Mouse (Mus musculus) ovary, adult 18-20 months (tissue): Measurements from ENCODE around the gene Stxbp2.
"Not testable (repeated sequence)": the region's sequence is repeated elsewhere in the genome, so short reads cannot be mapped to it uniquely, and the experiment has no call there.

Experiments used
- DNase-seq: peaks from one replicate; pipeline ENCODE4 v3.0.0; 2022; ENCODE audit warnings: low spot score, mixed read lengths

The Stxbp2 gene

GRCm38 (mm10) chr8:3630647-3631477 lies at the start of gene Stxbp2:
Stxbp2 (plus strand) TSS chr8:3630955.
- DNase-seq = peak; percentile 61

DNA sequence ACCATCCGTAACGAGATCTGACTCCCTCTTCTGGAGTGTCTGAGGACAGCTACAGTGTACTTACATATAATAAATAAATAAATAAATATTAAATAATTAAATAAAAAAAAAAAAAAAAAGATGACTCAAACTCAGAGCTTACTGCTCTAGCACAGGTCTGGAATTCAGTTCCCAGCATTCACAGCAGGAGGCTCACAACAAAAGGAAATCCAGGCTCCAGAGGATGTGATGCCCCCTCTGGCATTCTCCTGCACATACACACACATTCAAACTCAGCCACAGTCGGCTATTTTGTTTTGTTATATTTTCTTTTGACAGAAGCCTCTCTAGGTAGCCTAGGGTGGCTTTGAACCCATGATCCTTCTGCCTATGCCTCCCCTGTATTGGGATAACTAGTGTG lies 48.8 kb upstream of the Stxbp2 start:
- not testable (repeated sequence) for DNase-seq

DNA sequence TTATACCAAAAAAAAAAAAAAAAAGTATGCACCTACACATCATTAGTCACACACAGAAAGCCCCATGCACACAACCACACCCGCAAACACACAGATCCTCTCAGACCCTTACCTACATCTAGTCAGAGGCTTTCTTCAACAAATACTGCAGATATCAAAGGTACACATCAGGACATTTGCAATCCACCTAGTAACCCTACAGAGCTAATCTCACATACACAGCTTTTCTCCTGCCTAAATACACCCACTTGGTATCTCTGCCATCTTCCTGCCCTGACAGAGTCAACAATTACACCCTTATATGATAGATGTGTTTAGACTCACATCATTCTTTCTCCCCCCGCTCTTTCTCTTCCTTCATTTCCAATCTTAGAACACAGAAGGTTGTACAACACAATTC lies 44.3 kb upstream of the Stxbp2 start:
- DNase-seq = no peak

- DNase-seq = no peak
Observed at GRCm38 (mm10) chr8:3586993-3587390, 43.8 kb upstream of the Stxbp2 start, which contains the start of gene Camsap3. Camsap3 (plus strand) TSS chr8:3587293.

GRCm38 (mm10) chr8:3587391-3588257 lies 43.1 kb upstream of the Stxbp2 start:
- DNase-seq = no peak

DNA sequence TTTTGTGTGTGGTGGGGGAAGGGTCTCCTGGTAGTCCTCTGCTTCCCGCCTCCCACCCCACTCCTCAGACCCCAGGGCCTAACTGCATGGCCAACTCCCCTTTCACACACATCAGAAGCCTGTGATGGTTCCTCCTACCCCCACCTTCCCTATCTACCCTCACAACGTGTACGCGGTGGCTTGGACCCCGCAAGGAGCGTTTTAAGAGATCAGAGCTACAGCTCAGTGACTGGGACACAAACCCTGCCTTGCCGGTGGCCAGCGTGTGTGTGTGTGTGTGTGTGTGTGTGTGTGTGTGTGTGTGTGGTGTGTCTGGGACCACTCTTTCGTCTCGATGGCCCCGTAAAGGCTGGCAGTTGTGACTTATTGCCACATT lies 42.5 kb upstream of the Stxbp2 start:
- no peak for DNase-seq

GRCm38 (mm10) chr8:3593470-3593869 lies 37.3 kb upstream of the Stxbp2 start:
- peak; percentile 54 for DNase-seq

DNA sequence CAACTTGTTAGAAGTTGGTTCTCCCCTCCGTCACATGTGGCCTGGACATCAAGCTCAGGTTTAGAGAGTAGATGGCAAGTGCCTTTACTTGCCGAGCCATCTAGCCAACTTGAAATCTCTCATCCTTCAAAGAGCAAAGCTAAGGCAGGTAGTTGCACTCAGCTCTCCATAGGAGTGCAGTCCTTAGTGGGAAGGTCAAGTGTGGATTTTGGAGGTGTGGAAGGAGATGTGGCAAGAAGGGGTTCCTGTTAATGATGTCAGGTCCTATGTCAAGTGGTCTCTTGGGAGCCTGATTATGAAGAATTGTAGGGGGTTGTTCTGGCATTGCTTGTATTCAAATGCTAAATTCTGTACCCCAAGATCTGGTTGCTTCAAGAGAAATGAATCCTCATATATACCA lies 36.3 kb upstream of the Stxbp2 start:
- DNase-seq = no peak

GRCm38 (mm10) chr8:3598054-3598453 lies 32.7 kb upstream of the Stxbp2 start:
- DNase-seq = no peak

DNA sequence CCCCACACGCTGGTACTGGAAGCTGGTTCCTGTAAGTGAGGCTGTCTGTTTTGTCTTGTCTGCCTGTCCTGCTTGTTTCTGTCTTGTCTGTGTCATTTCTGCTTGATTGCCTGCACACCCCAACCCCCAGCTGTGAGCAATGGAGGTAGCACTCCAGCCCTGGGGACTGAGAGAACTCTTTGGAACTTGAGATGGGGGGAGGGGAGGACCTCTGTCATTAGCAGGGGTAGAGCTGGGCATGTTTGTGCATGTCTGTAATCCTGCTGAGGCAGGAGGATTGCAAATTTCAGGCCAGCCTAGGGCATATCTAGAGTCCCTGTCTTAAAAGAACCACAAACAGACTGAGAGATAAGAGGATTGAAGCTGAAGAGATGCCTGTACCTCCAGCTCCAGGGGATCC lies 31.5 kb upstream of the Stxbp2 start:
- DNase-seq = no peak

GRCm38 (mm10) chr8:3600401-3600800 lies 30.4 kb upstream of the Stxbp2 start:
- peak; percentile 41 for DNase-seq

DNA sequence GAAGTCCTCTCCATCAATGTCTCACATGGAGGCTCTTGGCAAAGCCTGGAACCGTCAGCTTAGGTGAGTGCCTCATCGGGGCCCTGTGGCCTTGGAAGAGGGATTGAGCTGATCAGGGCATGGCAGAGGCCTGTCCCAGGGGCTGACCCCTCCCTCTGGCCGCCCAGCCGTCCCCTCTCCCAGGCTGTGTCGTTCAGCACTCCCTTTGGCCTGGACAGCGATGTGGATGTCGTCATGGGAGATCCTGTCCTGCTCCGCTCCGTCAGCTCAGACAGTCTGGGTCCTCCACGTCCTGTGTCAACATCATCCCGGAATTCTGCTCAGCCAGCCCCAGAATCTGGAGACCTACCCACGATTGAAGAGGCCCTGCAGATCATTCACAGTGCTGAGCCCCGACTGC lies 27.3 kb upstream of the Stxbp2 start:
- DNase-seq = no peak

DNA sequence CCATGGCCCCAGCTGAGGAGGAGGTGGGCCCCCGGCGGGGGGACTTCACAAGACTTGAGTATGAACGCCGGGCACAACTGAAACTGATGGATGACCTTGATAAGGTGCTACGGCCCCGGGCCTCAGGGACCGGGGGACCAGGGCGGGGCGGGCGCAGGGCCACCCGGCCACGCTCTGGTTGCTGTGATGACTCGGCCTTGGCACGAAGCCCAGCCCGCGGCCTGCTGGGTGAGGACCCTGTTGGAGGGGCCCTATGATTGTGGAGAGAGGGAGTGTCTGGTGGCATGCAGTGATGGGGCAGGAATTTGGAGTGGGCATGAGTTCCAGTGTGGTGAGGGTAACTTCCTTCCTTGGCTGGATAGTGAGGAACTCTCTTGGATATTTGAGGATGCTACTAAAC lies 24.2 kb upstream of the Stxbp2 start:
- no peak for DNase-seq

- DNase-seq = no peak
Observed at GRCm38 (mm10) chr8:3607822-3608221, 22.9 kb upstream of the Stxbp2 start.

- DNase-seq = peak; percentile 64
Observed at GRCm38 (mm10) chr8:3609046-3609815, 21.5 kb upstream of the Stxbp2 start.

DNA sequence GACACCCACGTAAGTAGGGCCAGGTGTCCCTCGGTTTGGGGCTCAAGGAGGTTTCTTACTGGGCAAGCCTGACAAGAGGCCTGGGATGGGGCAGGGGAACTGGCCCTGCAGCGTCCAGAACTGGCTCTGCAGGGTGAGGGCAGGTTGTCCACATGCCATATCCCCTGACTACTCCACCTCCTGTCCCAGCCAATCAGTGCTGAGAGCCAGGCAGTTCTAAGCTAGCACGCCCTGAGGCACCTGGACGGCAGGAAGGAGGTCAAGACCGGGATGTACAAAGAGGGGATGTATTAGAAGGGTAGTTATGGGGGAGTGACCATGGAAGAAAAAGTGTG lies 21.0 kb upstream of the Stxbp2 start:
- no peak for DNase-seq

GRCm38 (mm10) chr8:3621199-3621970 lies 9.4 kb upstream of the Stxbp2 start, which contains the start of the genes Xab2 and Pet100:
Xab2 (minus strand) TSS chr8:3621316.
Pet100 (plus strand) TSS chr8:3621548.
- peak; percentile 98 for DNase-seq

DNA sequence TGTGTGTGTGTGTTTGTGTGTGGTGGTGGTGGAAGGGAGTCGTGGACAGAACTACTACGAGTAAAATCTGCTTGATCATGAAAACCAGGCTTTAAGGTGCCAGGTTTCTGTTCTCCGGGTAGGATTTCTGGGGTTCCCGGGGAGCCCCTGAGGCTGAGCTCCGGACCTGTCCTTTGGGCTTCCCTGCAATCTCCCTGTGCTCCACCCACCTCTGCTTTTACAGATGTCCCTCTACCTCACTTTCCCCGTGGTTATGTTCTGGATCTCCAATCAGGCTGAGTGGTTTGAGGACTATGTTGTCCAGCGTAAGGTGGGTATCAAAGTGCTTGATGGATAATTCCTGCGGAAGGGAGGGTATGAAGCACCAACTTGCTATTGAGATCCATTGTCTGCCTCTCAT lies 8.6 kb upstream of the Stxbp2 start:
- no peak for DNase-seq

DNA sequence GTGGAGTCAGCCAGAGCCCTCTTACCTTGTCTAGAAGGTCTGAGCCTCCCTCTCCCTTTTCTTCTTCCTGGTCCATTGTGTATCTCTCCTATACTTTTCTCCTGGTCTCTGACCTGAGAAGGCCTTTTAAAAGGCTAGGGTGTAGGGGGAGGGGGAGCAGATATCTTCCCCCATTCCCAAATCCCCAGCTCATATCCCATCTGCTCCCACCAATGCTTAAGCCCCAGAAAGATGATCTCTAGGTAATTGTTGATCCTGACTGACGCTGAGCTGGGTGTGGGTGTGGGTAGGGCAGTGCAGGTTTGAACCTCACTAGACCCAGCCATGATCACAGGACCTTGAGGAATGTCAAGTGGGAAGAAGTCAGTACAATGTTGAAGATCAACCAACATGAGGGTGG lies 5.3 kb upstream of the Stxbp2 start, which contains the start of gene Pcp2:
TSS of gene Pcp2 (minus strand) at position 101 of the 400 bp plus-strand sequence.
- DNase-seq = no peak

DNA sequence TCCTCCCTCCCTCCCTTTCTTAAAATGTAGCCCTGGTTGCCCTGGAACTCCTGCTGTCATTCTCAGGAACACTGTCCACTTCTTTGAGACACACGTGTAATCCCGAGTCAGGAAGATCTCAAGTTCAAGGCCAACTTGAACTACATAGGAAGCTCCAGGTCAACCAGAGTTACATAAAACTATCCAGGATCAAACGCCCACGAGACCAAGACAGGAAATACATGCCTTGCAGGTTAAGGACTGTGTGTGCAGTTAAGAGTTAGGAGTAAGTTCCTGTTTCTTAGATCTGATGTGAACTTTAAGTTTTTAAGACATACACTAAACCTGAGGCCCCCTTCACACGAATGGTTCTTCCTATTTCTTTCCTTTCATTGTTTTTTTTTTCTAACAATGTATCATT lies 3.8 kb upstream of the Stxbp2 start:
- DNase-seq = no peak

DNA sequence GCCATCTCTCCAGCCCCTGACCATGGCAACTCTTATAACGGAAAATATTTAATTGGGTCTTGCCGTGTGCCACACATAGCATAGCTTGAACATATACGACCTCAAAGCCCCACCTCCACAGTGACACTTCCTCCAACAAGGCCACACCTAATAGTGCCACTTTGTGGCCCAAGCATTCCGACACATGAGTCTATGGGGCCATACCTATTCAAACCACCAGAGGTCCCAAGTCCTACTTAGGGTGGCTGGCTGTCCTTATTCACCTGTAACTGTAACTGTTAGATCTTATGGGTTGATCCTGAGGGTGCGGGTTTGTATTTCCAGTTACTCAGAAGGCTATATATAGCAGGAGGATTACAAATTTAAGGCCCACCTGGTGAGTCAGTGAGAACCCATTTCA lies 2.7 kb upstream of the Stxbp2 start:
- no peak for DNase-seq
